Comparison of ENCODE assay signal across 8 mouse cellular contexts in genomic region chr10:80578911-80579310, GRCm38 (mm10). TPM values are rescaled to one million over a fixed set of nuclear protein-coding genes. Genes with fewer than 3 reads are reported as not detected.
DNase-seq lines count a peak whose midpoint lies in the region; ATAC-seq and TF ChIP-seq lines count a peak whose summit lies in the region.

No protein-coding gene starts in this region.

- peak; percentile 28 for ATAC-seq in granulocyte monocyte progenitor cell, adult 5-6 weeks (replicated peaks; ENCODE audit: poor library complexity, severe bottlenecking)

- peak overlapping the region; percentile 93 for H3K4me3 ChIP-seq in E14TG2a.4 (replicated peaks; ENCODE audit: low read length)

- TF ChIP-seq CTCF in E14TG2a.4 (conservative IDR thresholded peaks at IDR 0.05; ENCODE audit: low read length): peak; percentile 57

- H3K9me3 ChIP-seq in E14TG2a.4 (ENCODE audit: low read length): no peaks in the 10 kb centered on the region

- no peaks in the 10 kb centered on the region for H3K27me3 ChIP-seq in E14TG2a.4 (ENCODE audit: insufficient read depth, low read length)

- H3K4me1 ChIP-seq in E14TG2a.4 (replicated peaks; ENCODE audit: low read depth, low read length): peaks cover 57% of the 10 kb centered on the region

- H3K36me3 ChIP-seq in E14TG2a.4 (ENCODE audit: insufficient read depth, low read length): peaks cover 48% of the 10 kb centered on the region

- peak; percentile 78 to 90 for DNase-seq in adrenal gland, adult (ENCODE audit: inconsistent age in 2 of 2, low spot score in 1 of 2)
- no peak for DNase-seq in adrenal gland, postnatal 4 days (ENCODE audit: low spot score in 2 of 2)
- peak; percentile 79 for DNase-seq in cerebellum, adult 9-11 months
- DNase-seq in kidney, adult 9 months: peak; percentile 81
- DNase-seq in lung, postnatal 10 days: peak; percentile 80
- peak; percentile 58 for DNase-seq in right cerebral cortex, postnatal 14 days

RNA-seq across cellular contexts. Expression of gene Klf16, which starts 1.8 kb away (rescaled TPM):
- 10 to 100 TPM; 14.2 to 16.5 TPM for total RNA-seq in adrenal gland, postnatal 4 days (2021)
- total RNA-seq in granulocyte monocyte progenitor cell, adult 5-6 weeks (2014; fragmentation: Nextera tagmentation): 9.3 and 10.1 TPM in 2 replicates
- total RNA-seq in granulocyte monocyte progenitor cell, adult 5-6 weeks (2017): 2.8 and 6.8 TPM in 2 replicates

RNA-seq across cellular contexts. Expression of gene Abhd17a, which starts 11.2 kb away (rescaled TPM):
- total RNA-seq in adrenal gland, postnatal 4 days (2021): 100 to 1,000 TPM; 106 to 112 TPM
- total RNA-seq in granulocyte monocyte progenitor cell, adult 5-6 weeks (2014; fragmentation: Nextera tagmentation): 27.7 and 36.2 TPM in 2 replicates
- 24.2 and 33.5 TPM in 2 replicates for total RNA-seq in granulocyte monocyte progenitor cell, adult 5-6 weeks (2017)

RNA-seq across cellular contexts. Expression of gene Rexo1, which starts 17.6 kb away (rescaled TPM):
- total RNA-seq in adrenal gland, postnatal 4 days (2021): 10 to 100 TPM; 71.7 to 78.9 TPM
- 43.7 and 48.2 TPM in 2 replicates for total RNA-seq in granulocyte monocyte progenitor cell, adult 5-6 weeks (2014; fragmentation: Nextera tagmentation)
- 17.5 and 28.8 TPM in 2 replicates for total RNA-seq in granulocyte monocyte progenitor cell, adult 5-6 weeks (2017)

RNA-seq across cellular contexts. Expression of gene Scamp4, which starts 23.8 kb away (rescaled TPM):
- 10 to 100 TPM; 49.5 to 51.8 TPM for total RNA-seq in adrenal gland, postnatal 4 days (2021)
- total RNA-seq in granulocyte monocyte progenitor cell, adult 5-6 weeks (2014; fragmentation: Nextera tagmentation): 40.5 and 72.3 TPM in 2 replicates
- 10.7 and 11.4 TPM in 2 replicates for total RNA-seq in granulocyte monocyte progenitor cell, adult 5-6 weeks (2017)

RNA-seq across cellular contexts. Expression of gene Adat3, which starts 23.8 kb away (rescaled TPM):
- total RNA-seq in adrenal gland, postnatal 4 days (2021): 1 to 10 TPM; 4.0 to 4.9 TPM
- total RNA-seq in granulocyte monocyte progenitor cell, adult 5-6 weeks (2014; fragmentation: Nextera tagmentation): 0.79 TPM in 1 of 2 replicates, not detected in the other
- 0.34 and 0.67 TPM in 2 replicates for total RNA-seq in granulocyte monocyte progenitor cell, adult 5-6 weeks (2017)

Comparison
In these comparisons a context has a peak if more than half of its experiments do, and no peak if none do; other contexts are left out.
1. DNase-seq: peak in adrenal gland, adult (2 of 2), cerebellum, adult 9-11 months (single experiment), kidney, adult 9 months (single experiment), lung, postnatal 10 days (single experiment) and right cerebral cortex, postnatal 14 days (single experiment); none in adrenal gland, postnatal 4 days (0 of 2).